Mouse (Mus musculus): ENCODE measurements around the gene Bcas3.

DNA sequence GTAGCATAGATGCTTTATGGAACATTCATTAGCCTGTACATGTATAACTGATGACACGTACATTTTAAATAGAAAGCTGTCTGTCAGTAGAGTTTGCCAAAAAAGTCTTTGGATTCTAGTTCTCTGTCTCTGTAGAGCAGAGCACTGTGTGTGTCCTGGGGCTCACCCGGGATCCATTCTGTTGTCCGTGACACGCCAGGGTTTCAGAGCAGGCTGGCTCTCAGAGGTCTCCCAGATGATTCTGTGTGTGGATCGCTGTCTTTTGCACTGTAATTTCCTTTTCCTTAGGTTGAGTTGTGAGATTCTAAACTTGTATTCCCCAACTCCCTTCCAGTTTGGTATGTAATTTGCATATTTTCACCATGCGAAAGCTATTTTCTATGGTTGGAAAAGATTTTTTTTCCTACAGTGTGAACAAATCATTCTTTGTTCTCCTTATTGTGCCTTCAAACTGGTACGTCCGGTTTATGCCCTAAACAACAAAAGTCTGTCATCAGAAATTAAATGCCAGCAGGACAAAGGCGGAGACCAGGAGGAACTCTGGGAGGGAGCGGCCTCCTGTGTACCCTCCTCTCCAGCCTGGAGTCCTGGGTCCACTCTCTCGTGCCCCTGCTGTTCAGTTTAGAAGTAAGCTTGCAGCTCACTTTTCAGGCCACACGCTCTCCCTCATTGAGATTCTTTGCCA, 39.4 kb downstream of the Bcas3 start:
- TF ChIP-seq EP300 (IDR thresholded peaks at IDR 0.05) (no peak), CTCF (IDR thresholded peaks at IDR 0.05) (peak; percentile 33)
